Mouse (Mus musculus) limb, embryonic 14.5 days (tissue): Measurements from ENCODE around the gene Chchd6. TPM values are rescaled to one million over a fixed set of nuclear protein-coding genes. Genes with fewer than 3 reads are reported as not detected.
A peak's percentile ranks its signal among the peaks of the same experiment; 100 is the strongest.

Experiments
- ATAC-seq: fragments of 200-750 bp; cut with Nextera tagmentation; 2 replicates; pipeline ENCODE4 v1.8.0; 2017; ENCODE audit warnings: low read depth, moderate number of reproducible peaks, moderate TSS enrichment; ENCODE audit not compliant: low FRiP score
- DNase-seq: peaks from one replicate; pipeline ENCODE4 v3.0.0-alpha.2; 2015; ENCODE audit warnings: low spot score
- H3K27ac ChIP-seq: fragments of 300-500 bp; sonication (generic); replicated peaks from 2 replicates; pipeline ENCODE4 v1.5.1; 2014; ENCODE audit warnings: low read depth, mild to moderate bottlenecking, low read length, moderate library complexity, mixed read lengths
- H3K27me3 ChIP-seq: fragments of 300-500 bp; sonication (generic); 2 replicates; pipeline ENCODE4 v1.6.1; 2014; ENCODE audit warnings: low read length, mixed read lengths; ENCODE audit not compliant: control insufficient read depth, insufficient read depth
- H3K36me3 ChIP-seq: fragments of 300-500 bp; sonication (generic); 2 replicates; pipeline ENCODE4 v1.6.1; 2014; ENCODE audit warnings: mild to moderate bottlenecking, low read length, moderate library complexity, mixed read lengths; ENCODE audit not compliant: control insufficient read depth, insufficient read depth
- H3K4me1 ChIP-seq: fragments of 300-500 bp; sonication (generic); 2 replicates; pipeline ENCODE4 v1.6.1; 2014; ENCODE audit warnings: antibody characterized with exemption, low read length, mixed read lengths; ENCODE audit not compliant: control insufficient read depth, insufficient read depth
- H3K4me2 ChIP-seq: fragments of 300-500 bp; sonication (generic); replicated peaks from 2 replicates; pipeline ENCODE4 v1.6.1; 2014; ENCODE audit warnings: low read depth, mild to moderate bottlenecking, low read length, moderate library complexity; ENCODE audit not compliant: severe bottlenecking
- H3K4me3 ChIP-seq: fragments of 300-500 bp; sonication (generic); replicated peaks from 2 replicates; pipeline ENCODE4 v1.5.1; 2014; ENCODE audit warnings: low read length
- H3K9ac ChIP-seq: fragments of 300-500 bp; sonication (generic); 2 replicates; pipeline ENCODE4 v1.6.1; 2014; ENCODE audit warnings: mild to moderate bottlenecking, low read depth, low read length, moderate library complexity; ENCODE audit not compliant: severe bottlenecking
- H3K9me3 ChIP-seq: fragments of 300-500 bp; sonication (generic); 2 replicates; pipeline ENCODE4 v1.6.1; 2016; ENCODE audit warnings: low read length; ENCODE audit not compliant: control insufficient read depth
- POLR2A ChIP-seq: fragments of 200-500 bp; IDR thresholded peaks from 2 replicates; pipeline ENCODE4 v1.8.0; 2012; ENCODE audit warnings: inconsistent platforms, mild to moderate bottlenecking, moderate library complexity, borderline replicate concordance; ENCODE audit not compliant: insufficient read depth, insufficient read length; ENCODE audit errors: extremely low read depth
- WGBS: fragments of 180-500 bp; shearing (Covaris S2); extraction: QIAGEN DNeasy Blood & Tissue Kit; methylation state at CpG from one replicate; pipeline ENCODE4 v1.1.7; 2014; 5-methylcytosine and 5-hydroxymethylcytosine counted together
- polyA plus RNA-seq, 2 experiments: library from polyadenylated mRNA; depleted of rRNA in 1 of 2; stranded (reverse) in 1 of 2; unstranded in 1 of 2; fragments of >200 nt; fragmentation: Nextera tagmentation in 1 of 2; extraction: Ambion mirVana in 1 of 2; gene quantifications; 2 replicates each; pipeline versions ENCODE4 v1.2.1 to v1.2.3; 2012 to 2014

Gene Chchd6
- polyA plus RNA-seq, 2 experiments = 40.6 to 55.9 TPM

- Histone ChIP-seq H3K9me3 (no peaks in the 10 kb centered on the region), H3K4me2 (no peak overlapping the region), H3K36me3 (no peaks in the 10 kb centered on the region), H3K27ac (no peak overlapping the region), H3K9ac (no peak overlapping the region), H3K4me1 (no peaks in the 10 kb centered on the region), H3K4me3 (no peak overlapping the region), H3K27me3 (no peaks in the 10 kb centered on the region)
- WGBS = 77% methylated on average over 1 of the region's 1 CpGs
- TF ChIP-seq POLR2A = no peak
- ATAC-seq (no peak), DNase-seq (no peak)
These were observed 57.2 kb downstream of the Chchd6 start for GRCm38 (mm10) chr6:89538102-89538751.

DNA sequence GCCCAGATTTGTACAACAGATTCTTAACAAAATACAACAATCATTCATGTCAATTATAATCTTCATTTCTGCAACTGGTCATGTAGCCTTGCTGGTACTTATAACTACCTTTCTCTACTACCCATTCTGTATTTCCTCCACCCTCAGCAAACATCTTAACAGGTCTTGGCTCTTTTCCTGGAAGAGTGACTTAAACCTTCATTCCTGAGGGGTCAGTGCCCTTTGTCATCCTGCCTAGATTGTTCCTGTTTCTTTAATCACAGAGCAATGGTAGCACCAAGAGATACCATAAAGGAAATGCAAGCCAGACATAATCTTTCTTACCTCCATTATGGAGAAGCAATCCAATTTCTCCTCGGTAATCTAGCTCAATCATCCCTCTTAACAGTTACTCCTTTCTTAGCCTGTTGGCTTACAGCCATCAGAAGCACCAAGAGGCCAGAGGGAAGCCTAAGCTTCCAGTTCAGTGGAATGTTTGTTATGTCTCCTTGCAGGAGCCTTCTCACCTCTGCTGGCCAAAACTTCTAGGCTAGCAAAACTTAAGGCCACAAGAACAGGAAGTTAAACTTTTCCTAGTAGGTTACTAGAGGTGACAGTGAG is 59.7 kb downstream of the Chchd6 start:
- Histone ChIP-seq H3K36me3 (no peaks in the 10 kb centered on the region), H3K4me1 (no peaks in the 10 kb centered on the region), H3K4me2 (no peak overlapping the region), H3K27ac (no peak overlapping the region), H3K9me3 (no peaks in the 10 kb centered on the region), H3K27me3 (no peaks in the 10 kb centered on the region), H3K4me3 (no peak overlapping the region), H3K9ac (no peak overlapping the region)
- ATAC-seq = no peak
- no peak for DNase-seq
- 65% methylated on average over 1 of the region's 1 CpGs for WGBS
- no peak for TF ChIP-seq POLR2A

- Histone ChIP-seq H3K4me3 (no peak overlapping the region), H3K27me3 (no peaks in the 10 kb centered on the region), H3K4me1 (no peaks in the 10 kb centered on the region), H3K9ac (no peak overlapping the region), H3K9me3 (no peaks in the 10 kb centered on the region), H3K4me2 (no peak overlapping the region), H3K36me3 (no peaks in the 10 kb centered on the region), H3K27ac (no peak overlapping the region)
- ATAC-seq (no peak), DNase-seq (no peak)
- WGBS = 72% methylated on average over 2 of the region's 2 CpGs
- no peak for TF ChIP-seq POLR2A
These were observed 70.7 kb downstream of the Chchd6 start for GRCm38 (mm10) chr6:89524766-89525165.

- no peak overlapping the region for H3K4me2 ChIP-seq
- H3K27ac ChIP-seq = no peak overlapping the region
- DNase-seq (no peak), ATAC-seq (no peak)
- no peak overlapping the region for H3K9ac ChIP-seq
- no peaks in the 10 kb centered on the region for H3K4me1 ChIP-seq
- H3K36me3 ChIP-seq = no peaks in the 10 kb centered on the region
- H3K4me3 ChIP-seq = no peak overlapping the region
- H3K9me3 ChIP-seq = no peaks in the 10 kb centered on the region
- no peaks in the 10 kb centered on the region for H3K27me3 ChIP-seq
- TF ChIP-seq POLR2A = no peak
These were observed 85.3 kb downstream of the Chchd6 start for GRCm38 (mm10) chr6:89510154-89510553.

GRCm38 (mm10) chr6:89508725-89509124 is 86.7 kb downstream of the Chchd6 start:
- Histone ChIP-seq H3K4me3 (no peak overlapping the region), H3K9ac (no peak overlapping the region), H3K27ac (no peak overlapping the region), H3K4me2 (no peak overlapping the region), H3K9me3 (no peaks in the 10 kb centered on the region), H3K27me3 (no peaks in the 10 kb centered on the region), H3K4me1 (no peaks in the 10 kb centered on the region), H3K36me3 (no peaks in the 10 kb centered on the region)
- ATAC-seq (no peak), DNase-seq (no peak)
- no peak for TF ChIP-seq POLR2A
- WGBS = 56% methylated on average over 2 of the region's 2 CpGs

DNA sequence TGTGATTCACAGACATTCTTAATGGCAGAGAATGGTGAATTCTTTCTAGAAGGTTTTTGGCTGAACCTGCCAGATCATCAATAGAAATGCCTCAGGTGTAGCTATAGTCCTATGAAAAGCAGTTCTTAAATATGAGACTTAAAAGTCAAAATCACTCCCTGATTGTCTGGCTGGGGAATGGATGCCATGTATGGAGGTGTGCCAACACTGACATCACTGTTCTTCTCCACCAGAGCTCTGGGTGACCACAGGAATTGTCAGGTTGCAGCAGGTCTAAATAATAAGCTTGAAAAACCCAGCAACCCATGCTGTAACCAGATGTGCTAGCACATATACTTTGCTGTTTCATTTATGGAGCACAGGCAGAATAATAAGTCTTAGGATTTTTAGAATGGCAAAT is 87.2 kb downstream of the Chchd6 start:
- no peaks in the 10 kb centered on the region for H3K4me1 ChIP-seq
- H3K4me3 ChIP-seq = no peak overlapping the region
- no peaks in the 10 kb centered on the region for H3K9me3 ChIP-seq
- no peak overlapping the region for H3K4me2 ChIP-seq
- H3K27me3 ChIP-seq = no peaks in the 10 kb centered on the region
- ATAC-seq = no peak
- DNase-seq = peak; percentile 15
- no peak overlapping the region for H3K27ac ChIP-seq
- H3K36me3 ChIP-seq = no peaks in the 10 kb centered on the region
- TF ChIP-seq POLR2A = no peak
- H3K9ac ChIP-seq = no peak overlapping the region
